Mouse (Mus musculus): ENCODE measurements at regions not wholly inside any gene's neighbourhood (a gene's known extent, or its start where the extent isn't known, plus 50 kb on each side); places are given as distances from the start of the nearest gene placed in this dataset.

DNA sequence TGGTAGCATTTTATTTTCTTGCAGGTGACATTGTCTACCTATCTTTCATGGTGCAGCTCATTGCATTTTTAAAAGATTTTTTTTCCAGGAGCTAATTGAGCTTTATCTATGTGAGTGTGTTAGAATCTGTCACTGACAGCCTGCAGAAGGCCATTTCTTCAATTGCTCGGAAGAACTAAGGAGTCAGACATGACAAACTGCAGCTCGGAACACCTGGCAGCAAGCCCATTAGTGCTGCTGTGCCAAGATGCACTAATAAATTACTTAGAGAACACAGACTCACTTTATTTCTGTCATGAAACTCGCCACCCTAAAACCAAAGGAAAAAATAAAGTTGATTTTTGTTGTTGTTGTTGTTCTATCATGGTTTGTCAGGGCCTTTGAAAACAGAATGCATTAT lies 367.5 kb upstream of the Gm10306 start:
- 6% methylated on average over 3 of the region's 3 CpGs for WGBS
- H3K4me2 ChIP-seq (ENCODE audit: low read depth, low read length), result no peak overlapping the region
- H3K9me3 ChIP-seq (replicated peaks; ENCODE audit: control insufficient read depth, low read length), result no peaks in the 10 kb centered on the region
- no peak overlapping the region for H3K27ac ChIP-seq (ENCODE audit: low read depth)
- no peak overlapping the region for H3K4me3 ChIP-seq (ENCODE audit: low read depth, low read length)
- H3K4me1 ChIP-seq (ENCODE audit: control insufficient read depth, insufficient read depth), result no peaks in the 10 kb centered on the region
- H3K9ac ChIP-seq (replicated peaks; ENCODE audit: low read depth, low read length), result no peak overlapping the region
- H3K27me3 ChIP-seq (ENCODE audit: control insufficient read depth, insufficient read depth, low read length), result no peaks in the 10 kb centered on the region
- ATAC-seq (ENCODE audit: insufficient read depth, low read depth) (no peak), DNase-seq (ENCODE audit: low spot score) (peak; percentile 27)
- H3K36me3 ChIP-seq (replicated peaks; ENCODE audit: control insufficient read depth, insufficient read depth, low read length), result no peaks in the 10 kb centered on the region
- TF ChIP-seq EP300 (IDR thresholded peaks at IDR 0.05; ENCODE audit: low read depth) (no peak), CTCF (IDR thresholded peaks at IDR 0.05; ENCODE audit: low read depth) (no peak)

DNA sequence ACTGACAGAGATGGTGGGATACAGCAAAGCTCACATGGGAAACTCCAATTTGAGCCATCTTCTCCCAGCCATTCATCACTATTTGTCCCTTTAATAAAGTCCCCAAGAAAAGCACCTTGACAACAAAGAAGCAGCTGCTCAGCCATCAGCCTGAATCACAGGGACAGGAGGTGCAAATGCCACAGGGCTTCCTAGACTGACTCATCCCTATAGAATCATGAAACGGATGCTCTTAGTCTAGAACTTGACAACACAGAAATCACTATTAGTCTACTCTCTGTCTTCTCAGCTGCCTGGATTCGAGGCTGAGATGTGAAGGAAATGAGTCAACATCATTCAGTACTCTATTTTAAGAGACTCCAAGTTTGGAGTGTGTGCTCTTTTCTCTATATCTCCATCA lies 365.4 kb upstream of the Gm10306 start:
- Histone ChIP-seq H3K36me3 (replicated peaks; ENCODE audit: control insufficient read depth, insufficient read depth, low read length) (no peaks in the 10 kb centered on the region), H3K4me3 (ENCODE audit: low read depth, low read length) (no peak overlapping the region), H3K9me3 (replicated peaks; ENCODE audit: control insufficient read depth, low read length) (no peaks in the 10 kb centered on the region), H3K9ac (replicated peaks; ENCODE audit: low read depth, low read length) (no peak overlapping the region), H3K4me1 (ENCODE audit: control insufficient read depth, insufficient read depth) (no peaks in the 10 kb centered on the region), H3K27me3 (ENCODE audit: control insufficient read depth, insufficient read depth, low read length) (no peaks in the 10 kb centered on the region), H3K4me2 (ENCODE audit: low read depth, low read length) (no peak overlapping the region), H3K27ac (ENCODE audit: low read depth) (no peak overlapping the region)
- no peak for TF ChIP-seq CTCF (IDR thresholded peaks at IDR 0.05; ENCODE audit: low read depth)
- no peak for TF ChIP-seq EP300 (IDR thresholded peaks at IDR 0.05; ENCODE audit: low read depth)
- DNase-seq (ENCODE audit: low spot score) (no peak), ATAC-seq (ENCODE audit: insufficient read depth, low read depth) (no peak)
- WGBS, result 35% methylated on average over 2 of the region's 2 CpGs

DNA sequence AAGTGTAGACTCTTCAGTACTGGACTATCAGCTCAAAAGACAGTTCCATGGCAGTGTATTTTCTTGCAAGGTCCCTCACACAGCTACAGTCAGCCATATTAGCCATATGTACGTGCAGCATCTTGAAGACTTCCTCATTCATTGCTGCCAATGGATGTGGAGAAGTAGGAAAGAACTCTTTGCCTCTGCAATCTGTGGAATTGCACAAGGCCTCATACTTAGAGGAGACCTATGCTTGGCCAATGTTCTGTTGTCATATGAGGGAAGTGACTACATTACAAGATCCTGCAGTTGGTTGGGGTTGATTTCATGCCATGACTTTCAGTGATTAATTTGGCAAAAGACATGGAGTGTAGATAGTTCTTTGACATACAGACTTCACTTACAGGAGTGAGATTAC lies 340.1 kb upstream of the Gm10306 start:
- H3K27me3 ChIP-seq (ENCODE audit: control insufficient read depth, insufficient read depth, low read length), result no peaks in the 10 kb centered on the region
- no peak overlapping the region for H3K27ac ChIP-seq (ENCODE audit: low read depth)
- ATAC-seq (ENCODE audit: insufficient read depth, low read depth), result no peak
- WGBS, result 57% methylated on average over 1 of the region's 1 CpGs
- no peak overlapping the region for H3K4me3 ChIP-seq (ENCODE audit: low read depth, low read length)
- H3K9me3 ChIP-seq (replicated peaks; ENCODE audit: control insufficient read depth, low read length), result no peaks in the 10 kb centered on the region
- no peak overlapping the region for H3K4me2 ChIP-seq (ENCODE audit: low read depth, low read length)
- H3K9ac ChIP-seq (replicated peaks; ENCODE audit: low read depth, low read length), result no peak overlapping the region
- H3K4me1 ChIP-seq (ENCODE audit: control insufficient read depth, insufficient read depth), result no peaks in the 10 kb centered on the region
- no peaks in the 10 kb centered on the region for H3K36me3 ChIP-seq (replicated peaks; ENCODE audit: control insufficient read depth, insufficient read depth, low read length)
- TF ChIP-seq EP300 (IDR thresholded peaks at IDR 0.05; ENCODE audit: low read depth), result no peak
- TF ChIP-seq CTCF (IDR thresholded peaks at IDR 0.05; ENCODE audit: low read depth), result no peak
- no peak for DNase-seq (ENCODE audit: low spot score)

DNA sequence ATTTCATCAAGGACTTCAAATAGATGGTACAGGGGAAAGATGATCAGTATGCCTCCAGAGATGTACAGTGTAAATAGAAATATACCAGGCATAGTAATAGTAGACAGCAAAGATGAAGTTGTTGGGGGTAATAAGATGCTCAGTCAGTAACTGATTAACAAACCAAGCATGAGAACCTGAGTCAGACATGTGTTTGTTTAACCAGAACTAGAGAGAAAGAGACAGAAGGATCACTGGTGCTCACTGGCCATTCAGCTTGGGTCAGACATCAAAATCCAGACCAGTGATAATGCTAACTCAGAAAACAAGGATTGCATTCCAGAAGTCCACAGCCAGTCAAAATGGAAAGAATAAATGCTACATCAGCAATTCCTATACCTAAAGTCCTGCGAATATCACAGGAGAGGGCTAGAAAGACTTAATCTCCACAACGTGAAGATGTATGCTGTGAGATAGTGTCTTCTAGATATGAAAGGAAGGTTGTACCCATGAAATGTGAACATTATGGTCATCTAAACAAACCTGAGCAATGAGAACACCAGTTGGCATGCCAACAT lies 320.6 kb upstream of the Gm10306 start:
- 73% methylated on average over 2 of the region's 2 CpGs for WGBS
- TF ChIP-seq EP300 (IDR thresholded peaks at IDR 0.05; ENCODE audit: low read depth), result no peak
- no peak for TF ChIP-seq CTCF (IDR thresholded peaks at IDR 0.05; ENCODE audit: low read depth)
- H3K27me3 ChIP-seq (ENCODE audit: control insufficient read depth, insufficient read depth, low read length), result no peaks in the 10 kb centered on the region
- H3K4me1 ChIP-seq (ENCODE audit: control insufficient read depth, insufficient read depth), result no peaks in the 10 kb centered on the region
- H3K36me3 ChIP-seq (replicated peaks; ENCODE audit: control insufficient read depth, insufficient read depth, low read length), result no peaks in the 10 kb centered on the region
- H3K9ac ChIP-seq (replicated peaks; ENCODE audit: low read depth, low read length), result no peak overlapping the region
- H3K4me2 ChIP-seq (ENCODE audit: low read depth, low read length), result no peak overlapping the region
- H3K4me3 ChIP-seq (ENCODE audit: low read depth, low read length), result no peak overlapping the region
- H3K27ac ChIP-seq (ENCODE audit: low read depth), result no peak overlapping the region
- ATAC-seq (ENCODE audit: insufficient read depth, low read depth) (no peak), DNase-seq (ENCODE audit: low spot score) (no peak)
- H3K9me3 ChIP-seq (replicated peaks; ENCODE audit: control insufficient read depth, low read length), result no peaks in the 10 kb centered on the region

DNA sequence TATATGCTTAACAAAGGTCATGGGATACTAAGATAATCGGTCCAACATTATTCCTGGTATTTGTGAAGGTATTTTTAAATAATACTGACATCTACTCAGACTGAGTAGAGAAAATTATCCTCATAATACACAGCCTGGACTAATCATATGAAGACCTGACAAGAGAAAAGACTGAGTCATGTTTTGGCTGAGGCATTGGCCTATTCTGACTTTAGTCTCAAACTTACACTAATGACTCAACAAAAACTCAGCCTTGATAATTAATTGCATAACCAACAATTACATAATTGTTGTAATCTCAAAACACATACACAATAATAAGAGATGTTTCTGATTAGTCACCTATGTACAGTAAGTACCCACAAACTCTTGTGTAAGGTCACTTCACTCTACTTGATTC lies 300.3 kb upstream of the Gm10306 start:
- Histone ChIP-seq H3K9me3 (replicated peaks; ENCODE audit: control insufficient read depth, low read length) (no peaks in the 10 kb centered on the region), H3K9ac (replicated peaks; ENCODE audit: low read depth, low read length) (no peak overlapping the region), H3K27ac (ENCODE audit: low read depth) (no peak overlapping the region), H3K4me1 (ENCODE audit: control insufficient read depth, insufficient read depth) (no peaks in the 10 kb centered on the region), H3K4me3 (ENCODE audit: low read depth, low read length) (no peak overlapping the region), H3K36me3 (replicated peaks; ENCODE audit: control insufficient read depth, insufficient read depth, low read length) (no peaks in the 10 kb centered on the region), H3K27me3 (ENCODE audit: control insufficient read depth, insufficient read depth, low read length) (no peaks in the 10 kb centered on the region), H3K4me2 (ENCODE audit: low read depth, low read length) (no peak overlapping the region)
- TF ChIP-seq EP300 (IDR thresholded peaks at IDR 0.05; ENCODE audit: low read depth) (no peak), CTCF (IDR thresholded peaks at IDR 0.05; ENCODE audit: low read depth) (no peak)
- no peak for DNase-seq (ENCODE audit: low spot score)
- 62% methylated on average over 1 of the region's 1 CpGs for WGBS
- ATAC-seq (ENCODE audit: insufficient read depth, low read depth), result no peak

DNA sequence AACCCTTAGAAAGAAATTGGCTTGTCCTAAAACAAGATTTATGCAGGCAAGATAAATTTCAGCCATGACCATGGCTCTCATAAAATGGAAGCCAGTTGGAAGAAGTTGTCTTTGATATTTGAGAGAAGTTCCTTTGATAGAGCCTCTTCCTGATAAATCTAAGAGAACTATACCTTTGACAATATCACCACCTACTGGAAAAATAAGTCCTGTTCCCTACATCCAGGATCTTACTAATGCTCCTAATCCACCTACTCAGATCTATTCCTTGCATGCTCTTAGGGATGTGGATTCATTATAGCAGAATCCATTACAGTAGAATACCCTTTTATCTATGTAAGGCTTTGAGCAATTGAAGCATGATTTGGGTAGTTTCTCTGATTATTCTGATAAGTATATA lies 295.2 kb upstream of the Gm10306 start:
- no peak overlapping the region for H3K27ac ChIP-seq (ENCODE audit: low read depth)
- no peak for ATAC-seq (ENCODE audit: insufficient read depth, low read depth)
- H3K4me1 ChIP-seq (ENCODE audit: control insufficient read depth, insufficient read depth), result no peaks in the 10 kb centered on the region
- no peaks in the 10 kb centered on the region for H3K27me3 ChIP-seq (ENCODE audit: control insufficient read depth, insufficient read depth, low read length)
- no peak for DNase-seq (ENCODE audit: low spot score)
- no peak overlapping the region for H3K9ac ChIP-seq (replicated peaks; ENCODE audit: low read depth, low read length)
- H3K9me3 ChIP-seq (replicated peaks; ENCODE audit: control insufficient read depth, low read length), result no peaks in the 10 kb centered on the region
- no peaks in the 10 kb centered on the region for H3K36me3 ChIP-seq (replicated peaks; ENCODE audit: control insufficient read depth, insufficient read depth, low read length)
- H3K4me2 ChIP-seq (ENCODE audit: low read depth, low read length), result no peak overlapping the region
- TF ChIP-seq EP300 (IDR thresholded peaks at IDR 0.05; ENCODE audit: low read depth) (no peak), CTCF (IDR thresholded peaks at IDR 0.05; ENCODE audit: low read depth) (peak; percentile 17)
- H3K4me3 ChIP-seq (ENCODE audit: low read depth, low read length), result no peak overlapping the region

Measured in heart, postnatal 0 days (tissue).